Mouse (Mus musculus): ENCODE measurements at regions not wholly inside any gene's neighbourhood (a gene's known extent, or its start where the extent isn't known, plus 50 kb on each side); places are given as distances from the start of the nearest gene placed in this dataset.

DNA sequence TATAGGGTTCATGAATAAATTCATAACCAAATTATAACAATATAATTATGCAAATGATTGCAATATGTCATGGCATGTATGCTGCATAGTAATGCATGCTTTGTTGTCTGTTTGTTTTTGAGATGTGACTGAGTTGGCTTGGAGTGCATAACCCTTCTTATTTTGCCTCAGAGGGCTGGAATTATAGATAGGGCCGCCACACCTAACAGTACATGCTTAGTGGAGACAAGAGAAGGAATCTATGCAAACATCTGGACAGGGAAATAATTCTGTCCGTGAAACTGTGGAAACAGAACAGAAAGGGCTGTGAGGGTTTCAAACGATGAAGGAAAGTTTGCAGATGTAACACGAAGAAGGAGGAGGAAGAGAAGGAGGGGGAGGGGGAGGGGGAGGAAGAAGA is 266.0 kb upstream of the Pard3b start:
- no peak overlapping the region for H3K4me2 ChIP-seq
- no peak overlapping the region for H3K27ac ChIP-seq
- H3K27me3 ChIP-seq = no peaks in the 10 kb centered on the region
- H3K9ac ChIP-seq = no peak overlapping the region
- WGBS = 74% methylated on average over 4 of the region's 4 CpGs
- no peak overlapping the region for H3K4me3 ChIP-seq (replicated peaks)
- no peak for ATAC-seq (ENCODE audit: low FRiP score)
- no peaks in the 10 kb centered on the region for H3K4me1 ChIP-seq
- H3K9me3 ChIP-seq = 0 out of 2 replicates have a peak, but pooled peaks cover 4% of the 10 kb centered on the region
- no peaks in the 10 kb centered on the region for H3K36me3 ChIP-seq (replicated peaks)

DNA sequence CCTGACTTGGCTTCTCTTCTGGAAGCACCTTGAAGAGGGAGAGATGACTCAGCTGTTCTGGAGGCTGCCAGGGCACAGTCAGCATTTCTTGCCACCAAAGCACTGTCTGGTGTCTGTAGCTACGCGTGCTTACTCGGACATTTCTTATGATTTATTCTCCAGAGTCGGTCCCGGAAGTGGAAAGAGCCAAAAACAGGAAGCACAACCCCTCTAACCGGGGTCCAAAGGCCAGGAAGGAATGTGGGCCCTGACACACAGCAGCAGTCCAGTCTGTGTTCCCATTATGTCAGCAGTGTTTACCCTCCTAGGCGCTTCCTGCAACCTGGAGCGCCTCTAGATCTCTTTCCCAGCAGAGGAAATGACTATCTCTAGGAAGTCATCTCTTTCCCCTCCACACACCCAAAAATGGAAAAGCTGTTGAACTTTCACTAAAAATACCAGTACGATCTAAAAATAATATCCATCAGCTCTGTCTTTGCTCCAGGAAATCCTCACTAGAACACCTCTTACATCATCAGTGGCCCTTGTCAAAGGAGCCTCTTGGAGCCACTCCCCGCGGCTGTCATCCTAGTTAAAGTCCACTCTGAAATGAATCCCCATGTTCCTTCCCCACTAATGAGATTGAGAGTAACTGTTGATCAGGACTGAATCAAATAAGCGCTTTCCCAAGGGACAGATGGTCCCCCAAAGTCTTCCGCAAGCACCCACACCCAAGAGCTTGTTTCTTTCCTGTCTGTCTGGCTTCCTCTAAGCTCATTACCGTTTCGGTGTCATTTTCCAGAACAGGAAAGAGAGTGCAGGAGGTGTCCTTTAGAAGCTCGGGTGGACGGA is 264.7 kb upstream of the Pard3b start:
- Histone ChIP-seq H3K4me2 (no peak overlapping the region), H3K4me1 (no peaks in the 10 kb centered on the region), H3K9me3 (0 out of 2 replicates have a peak, but pooled peaks cover 4% of the 10 kb centered on the region), H3K9ac (no peak overlapping the region), H3K27me3 (peaks cover 7% of the 10 kb centered on the region; the same call in 1 of the 2 replicates), H3K27ac (no peak overlapping the region), H3K4me3 (replicated peaks) (no peak overlapping the region), H3K36me3 (replicated peaks) (no peaks in the 10 kb centered on the region)
- WGBS = 83% methylated on average over 17 of the region's 17 CpGs
- ATAC-seq (ENCODE audit: low FRiP score) = no peak

- H3K4me2 ChIP-seq = no peak overlapping the region
- ATAC-seq (ENCODE audit: low FRiP score) = no peak
- H3K27ac ChIP-seq = no peak overlapping the region
- H3K27me3 ChIP-seq = peaks cover 7% of the 10 kb centered on the region; the same call in 1 of the 2 replicates
- no peaks in the 10 kb centered on the region for H3K36me3 ChIP-seq (replicated peaks)
- H3K4me3 ChIP-seq (replicated peaks) = no peak overlapping the region
- WGBS = 70% methylated on average over 4 of the region's 4 CpGs
- peaks cover 9% of the 10 kb centered on the region; the same call in 1 of the 2 replicates for H3K4me1 ChIP-seq
- 0 out of 2 replicates have a peak, but pooled peaks cover under 1% of the 10 kb centered on the region for H3K9me3 ChIP-seq
- no peak overlapping the region for H3K9ac ChIP-seq
These were observed 262.2 kb upstream of the Pard3b start for GRCm38 (mm10) chr1:61376417-61376816.

- Histone ChIP-seq H3K4me1 (peaks cover 9% of the 10 kb centered on the region; the same call in 1 of the 2 replicates), H3K9ac (no peak overlapping the region), H3K27ac (no peak overlapping the region), H3K9me3 (no peaks in the 10 kb centered on the region), H3K4me3 (replicated peaks) (no peak overlapping the region), H3K4me2 (no peak overlapping the region), H3K27me3 (peaks cover 7% of the 10 kb centered on the region; the same call in 1 of the 2 replicates), H3K36me3 (replicated peaks) (no peaks in the 10 kb centered on the region)
- no peak for ATAC-seq (ENCODE audit: low FRiP score)
- WGBS = 0% methylated on average over 7 of the region's 7 CpGs
These were observed 261.6 kb upstream of the Pard3b start for GRCm38 (mm10) chr1:61377070-61377469.

GRCm38 (mm10) chr1:61378240-61378639 is 260.4 kb upstream of the Pard3b start:
- H3K4me3 ChIP-seq (replicated peaks) = no peak overlapping the region
- peaks cover 9% of the 10 kb centered on the region; the same call in 1 of the 2 replicates for H3K4me1 ChIP-seq
- no peak overlapping the region for H3K27ac ChIP-seq
- H3K36me3 ChIP-seq (replicated peaks) = no peaks in the 10 kb centered on the region
- ATAC-seq (ENCODE audit: low FRiP score) = no peak
- no peak overlapping the region for H3K4me2 ChIP-seq
- no peaks in the 10 kb centered on the region for H3K9me3 ChIP-seq
- peaks cover 7% of the 10 kb centered on the region; the same call in 1 of the 2 replicates for H3K27me3 ChIP-seq
- 72% methylated on average over 8 of the region's 8 CpGs for WGBS
- no peak overlapping the region for H3K9ac ChIP-seq

GRCm38 (mm10) chr1:61379771-61380517 is 258.7 kb upstream of the Pard3b start:
- Histone ChIP-seq H3K27ac (no peak overlapping the region), H3K9me3 (no peaks in the 10 kb centered on the region)

DNA sequence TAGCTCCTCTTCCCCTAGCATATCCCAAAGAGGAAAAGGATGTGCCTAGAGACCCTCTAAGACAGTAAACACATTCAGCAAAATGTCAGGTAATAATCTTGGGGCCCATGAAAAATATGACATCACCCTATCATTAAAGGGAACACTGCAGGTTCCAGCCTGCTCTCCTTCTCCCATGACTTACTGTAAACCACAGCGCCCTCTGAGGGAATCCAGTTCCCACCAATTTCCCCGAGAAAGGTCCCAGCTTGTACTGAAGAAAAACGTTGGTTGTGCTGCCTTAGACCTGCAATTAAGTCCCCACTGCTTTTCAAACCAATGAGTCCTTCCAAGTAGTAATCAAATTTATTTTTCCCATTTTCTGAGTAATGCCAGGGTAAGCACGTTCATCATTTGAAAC is 251.0 kb upstream of the Pard3b start:
- H3K27me3 ChIP-seq = no peaks in the 10 kb centered on the region
- H3K4me1 ChIP-seq = no peaks in the 10 kb centered on the region
- 62% methylated on average over 4 of the region's 4 CpGs for WGBS
- no peak overlapping the region for H3K4me3 ChIP-seq (replicated peaks)
- ATAC-seq (ENCODE audit: low FRiP score) = no peak
- no peaks in the 10 kb centered on the region for H3K36me3 ChIP-seq (replicated peaks)
- H3K27ac ChIP-seq = no peak overlapping the region
- no peaks in the 10 kb centered on the region for H3K9me3 ChIP-seq
- H3K9ac ChIP-seq = no peak overlapping the region
- no peak overlapping the region for H3K4me2 ChIP-seq

More at GRCm38 (mm10) chr1:61379771-61380517, 258.7 kb upstream of the Pard3b start:
- Histone ChIP-seq H3K36me3 (replicated peaks) (no peaks in the 10 kb centered on the region), H3K27me3 (peaks cover 7% of the 10 kb centered on the region; the same call in 1 of the 2 replicates), H3K4me1 (peaks cover 9% of the 10 kb centered on the region; the same call in 1 of the 2 replicates), H3K4me3 (replicated peaks) (no peak overlapping the region), H3K4me2 (no peak overlapping the region; the same call in 1 of the 2 replicates), H3K9ac (no peak overlapping the region)
- ATAC-seq (ENCODE audit: low FRiP score) = peak; percentile 53; the same call in 1 of the 2 replicates
- WGBS = 44% methylated on average over 21 of the region's 21 CpGs

GRCm38 (mm10) chr1:61397796-61398195 is 240.8 kb upstream of the Pard3b start:
- Histone ChIP-seq H3K4me2 (no peak overlapping the region), H3K4me3 (replicated peaks) (no peak overlapping the region), H3K36me3 (replicated peaks) (no peaks in the 10 kb centered on the region), H3K9ac (no peak overlapping the region), H3K27me3 (peaks cover 2% of the 10 kb centered on the region; the same call in 1 of the 2 replicates), H3K9me3 (no peaks in the 10 kb centered on the region), H3K4me1 (peaks cover 4% of the 10 kb centered on the region; the same call in 1 of the 2 replicates), H3K27ac (no peak overlapping the region)
- ATAC-seq (ENCODE audit: low FRiP score) = peak; percentile 44; the same call in 1 of the 2 replicates
- WGBS = 28% methylated on average over 6 of the region's 6 CpGs

DNA sequence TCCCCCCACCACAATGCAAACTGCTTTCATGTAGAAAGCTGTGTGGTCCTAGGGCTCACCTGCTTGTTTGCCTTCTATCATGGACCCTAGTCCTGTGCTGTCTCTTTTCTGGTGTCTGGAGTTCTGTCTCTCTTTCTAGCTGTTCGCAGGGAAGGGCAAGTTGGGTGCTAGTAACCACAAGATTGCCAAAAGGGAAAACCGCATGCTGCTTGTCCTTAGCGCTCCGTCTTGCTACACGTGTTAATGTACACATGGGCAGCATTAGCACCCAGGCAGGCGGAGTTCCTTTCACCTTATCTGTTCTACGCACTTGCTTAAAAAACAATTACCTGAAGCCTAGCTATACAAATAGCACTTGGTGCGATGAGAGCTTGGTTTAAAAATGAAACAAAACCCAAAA is 236.3 kb upstream of the Pard3b start:
- ATAC-seq (ENCODE audit: low FRiP score) = no peak
- no peaks in the 10 kb centered on the region for H3K9me3 ChIP-seq
- H3K4me3 ChIP-seq (replicated peaks) = no peak overlapping the region
- peaks cover 9% of the 10 kb centered on the region; the same call in 1 of the 2 replicates for H3K4me1 ChIP-seq
- H3K9ac ChIP-seq = no peak overlapping the region
- WGBS = 53% methylated on average over 8 of the region's 8 CpGs
- H3K27me3 ChIP-seq = peaks cover 6% of the 10 kb centered on the region; the same call in 1 of the 2 replicates
- H3K36me3 ChIP-seq (replicated peaks) = no peaks in the 10 kb centered on the region
- H3K4me2 ChIP-seq = peak overlapping the region; percentile 8; the same call in 1 of the 2 replicates
- H3K27ac ChIP-seq = no peak overlapping the region

GRCm38 (mm10) chr1:61407201-61407600 is 231.4 kb upstream of the Pard3b start:
- H3K27ac ChIP-seq = peak overlapping the region; percentile 47

DNA sequence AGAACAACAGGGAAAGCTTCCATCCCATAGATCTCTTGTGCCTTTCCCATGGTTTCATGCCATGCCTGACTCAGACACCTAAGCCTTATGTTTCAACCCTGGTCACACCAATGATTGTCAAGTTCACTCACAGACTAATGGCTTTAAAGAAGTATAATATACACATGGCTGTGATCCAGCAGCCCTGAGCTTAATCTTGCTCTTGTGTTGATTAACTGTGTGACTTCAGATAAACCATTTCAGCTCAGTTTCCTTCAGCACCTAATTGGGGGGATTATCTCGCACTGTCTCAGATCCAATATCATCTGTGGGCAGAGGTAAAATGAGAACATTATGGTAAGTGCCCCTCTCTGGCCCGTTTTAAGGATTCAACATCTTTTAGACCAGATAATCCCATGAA is 223.9 kb upstream of the Pard3b start:
- no peak overlapping the region for H3K4me2 ChIP-seq
- ATAC-seq (ENCODE audit: low FRiP score) = no peak
- no peak overlapping the region for H3K9ac ChIP-seq
- WGBS = 53% methylated on average over 2 of the region's 2 CpGs
- no peaks in the 10 kb centered on the region for H3K27me3 ChIP-seq
- peaks cover 7% of the 10 kb centered on the region for H3K4me1 ChIP-seq
- no peaks in the 10 kb centered on the region for H3K9me3 ChIP-seq
- no peaks in the 10 kb centered on the region for H3K36me3 ChIP-seq (replicated peaks)
- no peak overlapping the region for H3K4me3 ChIP-seq (replicated peaks)
- no peak overlapping the region for H3K27ac ChIP-seq

More at GRCm38 (mm10) chr1:61407201-61407600, 231.4 kb upstream of the Pard3b start:
- Histone ChIP-seq H3K27me3 (0 out of 2 replicates have a peak, but pooled peaks cover 3% of the 10 kb centered on the region), H3K4me1 (peaks cover 14% of the 10 kb centered on the region; the same call in 1 of the 2 replicates), H3K4me2 (no peak overlapping the region), H3K9me3 (no peaks in the 10 kb centered on the region), H3K36me3 (replicated peaks) (no peaks in the 10 kb centered on the region), H3K4me3 (replicated peaks) (no peak overlapping the region), H3K9ac (no peak overlapping the region)
- 21% methylated on average over 9 of the region's 9 CpGs for WGBS
- peak; percentile 75 for ATAC-seq (ENCODE audit: low FRiP score)
